Mouse (Mus musculus): ENCODE data around the gene Cinp. TPM values are rescaled to one million over a fixed set of nuclear protein-coding genes. Genes with fewer than 3 reads are reported as not detected.
"Not testable (repeated sequence)": the region's sequence is repeated elsewhere in the genome, so short reads cannot be mapped to it uniquely, and the experiment has no call there.

Cinp gene
- polyA plus RNA-seq, 1 experiment, result 19.4 TPM

GRCm38 (mm10) chr12:110865571-110865970 is 23.4 kb downstream of the Cinp start:
- Histone ChIP-seq H3K4me3 (ENCODE audit: low read depth, low read length) (no peak overlapping the region), H3K36me3 (ENCODE audit: control insufficient read depth, insufficient read depth, low read length) (peaks cover 45% of the 10 kb centered on the region), H3K4me1 (ENCODE audit: control insufficient read depth, insufficient read depth, insufficient read length, low read length) (no peaks in the 10 kb centered on the region), H3K27ac (ENCODE audit: insufficient read depth, low read depth, low read length) (no peak overlapping the region), H3K27me3 (ENCODE audit: control insufficient read depth, insufficient read depth, low read length) (no peaks in the 10 kb centered on the region)
- TF ChIP-seq POLR2A (IDR thresholded peaks at IDR 0.05; ENCODE audit: low read depth, low read length) (no peak), CTCF (IDR thresholded peaks at IDR 0.05; ENCODE audit: extremely low read depth, insufficient read length, insufficient replicate concordance, low read depth, low read length) (no peak)
- WGBS, result 79% methylated on average over 6 of the region's 6 CpGs

- TF ChIP-seq CTCF (IDR thresholded peaks at IDR 0.05; ENCODE audit: extremely low read depth, insufficient read length, insufficient replicate concordance, low read depth, low read length) (no peak), POLR2A (IDR thresholded peaks at IDR 0.05; ENCODE audit: low read depth, low read length) (no peak)
- H3K4me3 ChIP-seq (ENCODE audit: low read depth, low read length), result no peak overlapping the region
- H3K36me3 ChIP-seq (ENCODE audit: control insufficient read depth, insufficient read depth, low read length), result peaks cover 38% of the 10 kb centered on the region
- 94% methylated on average over 6 of the region's 6 CpGs for WGBS
- no peak overlapping the region for H3K27ac ChIP-seq (ENCODE audit: insufficient read depth, low read depth, low read length)
- no peaks in the 10 kb centered on the region for H3K27me3 ChIP-seq (ENCODE audit: control insufficient read depth, insufficient read depth, low read length)
- no peaks in the 10 kb centered on the region for H3K4me1 ChIP-seq (ENCODE audit: control insufficient read depth, insufficient read depth, insufficient read length, low read length)
These were observed 24.9 kb downstream of the Cinp start for GRCm38 (mm10) chr12:110864008-110864407.

GRCm38 (mm10) chr12:110861256-110861655 is 27.7 kb downstream of the Cinp start:
- Histone ChIP-seq H3K27ac (ENCODE audit: insufficient read depth, low read depth, low read length) (no peak overlapping the region), H3K27me3 (ENCODE audit: control insufficient read depth, insufficient read depth, low read length) (no peaks in the 10 kb centered on the region), H3K4me3 (ENCODE audit: low read depth, low read length) (no peak overlapping the region), H3K4me1 (ENCODE audit: control insufficient read depth, insufficient read depth, insufficient read length, low read length) (no peaks in the 10 kb centered on the region), H3K36me3 (ENCODE audit: control insufficient read depth, insufficient read depth, low read length) (peaks cover 23% of the 10 kb centered on the region)
- whole genome bisulfite sequencing, result 79% methylated on average over 7 of the region's 7 CpGs
- TF ChIP-seq CTCF (IDR thresholded peaks at IDR 0.05; ENCODE audit: extremely low read depth, insufficient read length, insufficient replicate concordance, low read depth, low read length) (no peak), POLR2A (IDR thresholded peaks at IDR 0.05; ENCODE audit: low read depth, low read length) (no peak)

GRCm38 (mm10) chr12:110860293-110860692 is 28.7 kb downstream of the Cinp start:
- Histone ChIP-seq H3K27ac (ENCODE audit: insufficient read depth, low read depth, low read length) (no peak overlapping the region), H3K27me3 (ENCODE audit: control insufficient read depth, insufficient read depth, low read length) (no peaks in the 10 kb centered on the region), H3K4me1 (ENCODE audit: control insufficient read depth, insufficient read depth, insufficient read length, low read length) (no peaks in the 10 kb centered on the region), H3K36me3 (ENCODE audit: control insufficient read depth, insufficient read depth, low read length) (peaks cover 21% of the 10 kb centered on the region), H3K4me3 (ENCODE audit: low read depth, low read length) (no peak overlapping the region)
- TF ChIP-seq CTCF (IDR thresholded peaks at IDR 0.05; ENCODE audit: extremely low read depth, insufficient read length, insufficient replicate concordance, low read depth, low read length) (no peak), POLR2A (IDR thresholded peaks at IDR 0.05; ENCODE audit: low read depth, low read length) (no peak)

GRCm38 (mm10) chr12:110858681-110859080 is 30.3 kb downstream of the Cinp start:
- WGBS, result 94% methylated on average over 15 of the region's 15 CpGs
- not testable (repeated sequence) for H3K4me1 ChIP-seq (ENCODE audit: control insufficient read depth, insufficient read depth, insufficient read length, low read length); H3K27ac ChIP-seq (ENCODE audit: insufficient read depth, low read depth, low read length); H3K27me3 ChIP-seq (ENCODE audit: control insufficient read depth, insufficient read depth, low read length); H3K4me3 ChIP-seq (ENCODE audit: low read depth, low read length)
- H3K36me3 ChIP-seq (ENCODE audit: control insufficient read depth, insufficient read depth, low read length), result peaks cover 15% of the 10 kb centered on the region

- Histone ChIP-seq H3K36me3 (ENCODE audit: control insufficient read depth, insufficient read depth, low read length) (peaks cover 14% of the 10 kb centered on the region), H3K27me3 (ENCODE audit: control insufficient read depth, insufficient read depth, low read length) (no peaks in the 10 kb centered on the region), H3K4me3 (ENCODE audit: low read depth, low read length) (no peak overlapping the region), H3K27ac (ENCODE audit: insufficient read depth, low read depth, low read length) (no peak overlapping the region), H3K4me1 (ENCODE audit: control insufficient read depth, insufficient read depth, insufficient read length, low read length) (no peaks in the 10 kb centered on the region)
- WGBS, result 81% methylated on average over 7 of the region's 7 CpGs
- no peak for TF ChIP-seq POLR2A (IDR thresholded peaks at IDR 0.05; ENCODE audit: low read depth, low read length)
- no peak for TF ChIP-seq CTCF (IDR thresholded peaks at IDR 0.05; ENCODE audit: extremely low read depth, insufficient read length, insufficient replicate concordance, low read depth, low read length)
These were observed 31.7 kb downstream of the Cinp start for GRCm38 (mm10) chr12:110857196-110857595.

GRCm38 (mm10) chr12:110854786-110855737 is 33.9 kb downstream of the Cinp start:
- peak overlapping the region; percentile 10; the same call in 1 of the 2 replicates for H3K27ac ChIP-seq (ENCODE audit: insufficient read depth, low read depth, low read length)
- H3K36me3 ChIP-seq (ENCODE audit: control insufficient read depth, insufficient read depth, low read length), result peaks cover 7% of the 10 kb centered on the region; the same call in 1 of the 2 replicates
- peak overlapping the region; percentile 41 for H3K4me3 ChIP-seq (ENCODE audit: low read depth, low read length)
- no peak for TF ChIP-seq CTCF (IDR thresholded peaks at IDR 0.05; ENCODE audit: extremely low read depth, insufficient read length, insufficient replicate concordance, low read depth, low read length)
- TF ChIP-seq POLR2A (IDR thresholded peaks at IDR 0.05; ENCODE audit: low read depth, low read length), result no peak
- peaks cover 8% of the 10 kb centered on the region for H3K4me1 ChIP-seq (ENCODE audit: control insufficient read depth, insufficient read depth, insufficient read length, low read length)
- H3K27me3 ChIP-seq (ENCODE audit: control insufficient read depth, insufficient read depth, low read length), result no peaks in the 10 kb centered on the region
- WGBS, result 85% methylated on average over 32 of the region's 32 CpGs

Data from small intestine, adult 2 months (tissue).